Mouse (Mus musculus) stomach, postnatal 0 days (tissue): ENCODE data around the gene Olfr190. TPM values are rescaled to one million over a fixed set of nuclear protein-coding genes. Genes with fewer than 3 reads are reported as not detected.
"Not testable (repeated sequence)": the region's sequence is repeated elsewhere in the genome, so short reads cannot be mapped to it uniquely, and the experiment has no call there.

Experiments
- ATAC-seq: fragments of 200-750 bp; cut with Nextera tagmentation; 2 replicates; pipeline ENCODE4 v1.8.0; 2017; ENCODE audit not compliant: low FRiP score, low TSS enrichment
- DNase-seq: peaks from one replicate; pipeline ENCODE4 v3.0.0-alpha.2; 2016; ENCODE audit warnings: low spot score
- H3K27ac ChIP-seq: fragments of 300-500 bp; sonication (generic); replicated peaks from 2 replicates; pipeline ENCODE4 v1.5.1; 2014; ENCODE audit warnings: mild to moderate bottlenecking, control low read depth
- H3K27me3 ChIP-seq: fragments of 300-500 bp; sonication (generic); 2 replicates; pipeline ENCODE4 v1.6.1; 2014; ENCODE audit warnings: low read length; ENCODE audit not compliant: control insufficient read depth, insufficient read depth
- H3K36me3 ChIP-seq: fragments of 300-500 bp; sonication (generic); 2 replicates; pipeline ENCODE4 v1.6.1; 2014; ENCODE audit warnings: low read length, mixed read lengths; ENCODE audit not compliant: control insufficient read depth, insufficient read depth
- H3K4me1 ChIP-seq: fragments of 300-500 bp; sonication (generic); replicated peaks from 2 replicates; pipeline ENCODE4 v1.6.1; 2014; ENCODE audit warnings: antibody characterized with exemption; ENCODE audit not compliant: control insufficient read depth, insufficient read depth
- H3K4me2 ChIP-seq: fragments of 300-500 bp; sonication (generic); replicated peaks from 2 replicates; pipeline ENCODE4 v1.6.1; 2014; ENCODE audit warnings: low read depth, mild to moderate bottlenecking, control low read depth, moderate library complexity
- H3K4me3 ChIP-seq: fragments of 300-500 bp; sonication (generic); 2 replicates; pipeline ENCODE4 v1.5.1; 2014; ENCODE audit warnings: low read depth, low read length, control low read depth
- H3K9ac ChIP-seq: fragments of 300-500 bp; sonication (generic); 2 replicates; pipeline ENCODE4 v1.6.1; 2014; ENCODE audit warnings: mild to moderate bottlenecking, low read length, control low read depth, mixed read lengths
- H3K9me3 ChIP-seq: fragments of 300-500 bp; sonication (generic); 2 replicates; pipeline ENCODE4 v1.6.1; 2016; ENCODE audit warnings: low read length; ENCODE audit not compliant: control insufficient read depth
- CTCF ChIP-seq: IDR thresholded peaks from 2 replicates; pipeline ENCODE4 v1.5.1; 2016; ENCODE audit warnings: antibody characterized with exemption, low read depth, mild to moderate bottlenecking, moderate library complexity
- EP300 ChIP-seq: optimal IDR thresholded peaks from 2 replicates; pipeline ENCODE3; 2016; ENCODE audit warnings: antibody characterized with exemption
- WGBS: fragments of 180-500 bp; shearing (Covaris S2); extraction: QIAGEN DNeasy Blood & Tissue Kit; methylation state at CpG from one replicate; pipeline ENCODE4 v1.1.7; 2014; 5-methylcytosine and 5-hydroxymethylcytosine counted together
- polyA plus RNA-seq: library from polyadenylated mRNA; unstranded; fragments of >200 nt; fragmentation: Nextera tagmentation; extraction: Ambion mirVana; gene quantifications from 2 replicates; pipeline ENCODE4 v1.2.1, GENCODE M21; 2015

Olfr190 gene
- not detected in 2 replicates for polyA plus RNA-seq

DNA sequence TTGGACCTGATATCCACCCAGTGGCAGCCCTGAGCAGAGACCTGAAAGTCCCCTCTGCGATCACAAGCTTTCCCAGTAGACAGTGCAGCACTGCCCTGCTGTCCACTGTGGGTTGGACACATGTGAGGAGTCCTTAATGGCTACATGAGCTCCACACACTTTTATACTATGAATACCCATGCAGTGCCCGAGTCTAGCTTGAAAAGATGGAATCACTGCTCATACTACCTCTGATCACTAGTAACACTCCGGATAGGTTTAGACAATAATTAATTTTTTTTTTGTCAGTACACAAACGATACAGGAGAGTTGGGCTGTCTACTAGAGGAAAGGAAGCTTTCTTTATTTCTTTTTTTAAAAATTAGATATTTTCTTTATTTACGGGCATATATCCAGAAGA, at the start of gene Olfr190:
Olfr190 (minus strand) TSS at position 101 of the 400 bp plus-strand sequence.
- H3K4me3 ChIP-seq = no peak within 1 kb of the TSS
- H3K36me3 ChIP-seq = no peaks in the 10 kb centered on the region
- H3K4me2 ChIP-seq = no peak within 1 kb of the TSS
- H3K27ac ChIP-seq = no peak within 1 kb of the TSS
- ATAC-seq (no peak), DNase-seq (no peak)
- no peak for TF ChIP-seq CTCF
- TF ChIP-seq EP300 = no peak
- no peaks in the 10 kb centered on the region for H3K27me3 ChIP-seq
- 79% methylated on average over 5 of the region's 5 CpGs for WGBS
- no peaks in the 10 kb centered on the region for H3K4me1 ChIP-seq
- no peaks in the 10 kb centered on the region for H3K9me3 ChIP-seq
- no peak within 1 kb of the TSS for H3K9ac ChIP-seq

DNA sequence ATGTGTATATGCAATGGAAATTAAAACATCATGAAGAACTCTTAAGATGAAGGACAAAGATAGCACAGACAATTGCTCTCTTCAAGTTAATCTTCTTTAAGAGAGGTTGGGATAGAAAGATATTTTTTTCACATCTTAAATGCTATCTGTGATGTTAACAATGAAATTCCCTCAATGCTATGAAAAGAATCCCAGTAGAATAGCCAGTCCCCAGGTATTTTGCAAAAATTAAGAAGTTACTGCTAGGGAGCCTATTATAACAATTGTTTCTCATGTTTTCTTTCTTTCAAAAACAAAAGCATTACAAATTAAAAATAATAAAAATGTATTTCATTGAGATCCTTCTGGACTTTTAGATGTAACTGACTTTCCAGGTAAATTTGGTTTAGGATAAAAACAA, 43.2 kb upstream of the Olfr190 start, which contains the start of gene Olfr194:
Olfr194 (minus strand) TSS at position 101 of the 400 bp plus-strand sequence.
- Histone ChIP-seq H3K27ac (no peak within 1 kb of the TSS), H3K4me1 (no peaks in the 10 kb centered on the region), H3K9me3 (no peaks in the 10 kb centered on the region), H3K4me2 (no peak within 1 kb of the TSS), H3K9ac (no peak within 1 kb of the TSS), H3K27me3 (no peaks in the 10 kb centered on the region), H3K4me3 (no peak within 1 kb of the TSS), H3K36me3 (no peaks in the 10 kb centered on the region)
- DNase-seq (no peak), ATAC-seq (no peak)
- no peak for TF ChIP-seq EP300
- no peak for TF ChIP-seq CTCF

DNA sequence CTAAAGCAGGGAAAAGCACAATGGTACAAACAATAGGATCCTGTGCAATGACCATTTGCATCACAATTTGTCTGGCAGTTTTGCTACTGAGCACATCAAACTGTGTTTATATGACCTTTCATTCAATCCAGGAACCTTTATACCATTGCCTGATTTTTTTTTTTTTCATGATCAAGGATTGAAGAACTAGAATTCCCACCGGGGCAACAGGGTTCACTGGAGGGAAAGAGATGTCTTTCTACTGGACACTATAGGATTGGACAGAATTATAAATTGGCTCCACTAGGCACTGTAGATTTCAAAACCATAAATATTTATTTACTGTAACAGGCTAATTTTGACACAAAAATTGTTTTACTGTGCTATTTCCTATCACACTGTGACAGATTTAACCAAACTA, 34.0 kb upstream of the Olfr190 start, which contains the start of gene Olfr193:
Olfr193 (minus strand) TSS at position 101 of the 400 bp plus-strand sequence.
- H3K27me3 ChIP-seq = no peaks in the 10 kb centered on the region
- TF ChIP-seq EP300 (no peak), CTCF (no peak)
- H3K9me3 ChIP-seq = no peaks in the 10 kb centered on the region
- no peak for DNase-seq
- H3K4me1 ChIP-seq = no peaks in the 10 kb centered on the region
- H3K4me3 ChIP-seq = no peak within 1 kb of the TSS
- no peak within 1 kb of the TSS for H3K4me2 ChIP-seq
- H3K36me3 ChIP-seq = no peaks in the 10 kb centered on the region
- no peak within 1 kb of the TSS for H3K27ac ChIP-seq
- H3K9ac ChIP-seq = no peak within 1 kb of the TSS
- 93% methylated on average over 1 of the region's 1 CpGs for WGBS
- ATAC-seq = no peak

DNA sequence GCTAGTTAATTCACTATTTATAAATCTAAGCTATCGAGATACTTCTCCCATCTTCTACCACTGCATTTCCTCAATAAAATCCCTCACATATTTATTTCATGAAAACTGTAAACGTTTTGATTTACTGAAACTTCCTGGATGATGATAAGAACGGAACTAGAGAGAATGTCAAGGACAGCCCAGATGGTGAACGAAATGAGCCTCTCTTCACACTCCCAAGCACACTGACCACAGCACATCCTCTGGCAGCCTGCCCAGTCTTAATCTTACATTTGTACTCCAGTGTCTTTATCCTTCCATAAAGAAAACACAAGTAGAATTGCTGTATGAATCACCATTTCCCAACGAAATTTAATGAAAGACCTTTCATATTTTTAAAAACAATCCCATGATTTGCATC, 30.7 kb upstream of the Olfr190 start:
- DNase-seq, H3K4me2 ChIP-seq, H3K36me3 ChIP-seq, H3K4me1 ChIP-seq, ATAC-seq, H3K9ac ChIP-seq, H3K4me3 ChIP-seq, H3K27me3 ChIP-seq, H3K27ac ChIP-seq, H3K9me3 ChIP-seq: not testable (repeated sequence)
- WGBS = 47% methylated on average over 5 of the region's 5 CpGs

DNA sequence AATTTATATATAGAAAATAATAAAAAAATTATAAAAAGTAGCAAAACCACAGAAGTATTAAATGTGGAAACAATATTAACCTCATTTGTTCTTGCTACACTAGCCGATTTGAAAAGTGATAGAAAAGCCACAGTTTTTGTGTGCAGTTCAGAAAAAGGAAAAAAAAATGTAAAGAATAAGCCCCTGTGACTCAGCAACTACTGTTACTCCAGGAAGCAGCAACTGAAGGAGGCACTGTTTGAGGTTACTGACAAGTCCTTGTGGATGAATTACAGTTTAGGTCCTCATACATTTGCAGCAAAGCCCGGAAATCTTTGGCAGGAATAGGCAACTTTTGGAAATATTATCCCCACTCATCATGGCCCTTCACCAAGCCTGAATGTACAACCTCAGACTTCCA, 27.5 kb upstream of the Olfr190 start:
- no peak for ATAC-seq
- WGBS = 70% methylated on average over 2 of the region's 2 CpGs
- H3K27me3 ChIP-seq = no peaks in the 10 kb centered on the region

DNA sequence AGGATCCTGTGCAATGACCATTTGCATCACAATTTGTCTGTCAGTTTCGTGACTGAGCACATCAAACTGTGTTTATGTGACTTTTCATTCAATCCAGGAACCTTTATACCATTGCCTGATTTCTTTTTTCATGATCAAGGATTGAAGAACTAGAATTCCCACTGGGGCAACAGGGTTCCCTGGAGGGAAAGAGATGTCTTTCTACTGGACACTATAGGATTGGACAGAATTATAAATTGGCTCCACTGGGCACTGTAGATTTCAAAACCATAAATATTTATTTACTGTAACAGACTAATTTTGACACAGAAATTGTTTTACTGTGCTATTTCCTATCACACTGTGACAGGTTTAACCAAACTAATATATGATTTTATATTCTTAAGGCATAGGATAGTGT, 11.9 kb upstream of the Olfr190 start, which contains the start of gene Olfr191:
Olfr191 (minus strand) TSS at position 101 of the 400 bp plus-strand sequence.
- DNase-seq, H3K27me3 ChIP-seq, H3K4me3 ChIP-seq, H3K36me3 ChIP-seq, H3K4me1 ChIP-seq, H3K9ac ChIP-seq, ATAC-seq, H3K9me3 ChIP-seq, H3K27ac ChIP-seq, H3K4me2 ChIP-seq: not testable (repeated sequence)
- 49% methylated on average over 1 of the region's 1 CpGs for WGBS

More for the DNA sequence above, 27.5 kb upstream of the Olfr190 start:
- no peak overlapping the region for H3K4me2 ChIP-seq
- no peak overlapping the region for H3K27ac ChIP-seq
- no peak overlapping the region for H3K4me3 ChIP-seq
- TF ChIP-seq EP300 (no peak), CTCF (no peak)
- DNase-seq = no peak
- H3K9me3 ChIP-seq = no peaks in the 10 kb centered on the region
- H3K4me1 ChIP-seq = no peaks in the 10 kb centered on the region
- no peaks in the 10 kb centered on the region for H3K36me3 ChIP-seq
- H3K9ac ChIP-seq = no peak overlapping the region

DNA sequence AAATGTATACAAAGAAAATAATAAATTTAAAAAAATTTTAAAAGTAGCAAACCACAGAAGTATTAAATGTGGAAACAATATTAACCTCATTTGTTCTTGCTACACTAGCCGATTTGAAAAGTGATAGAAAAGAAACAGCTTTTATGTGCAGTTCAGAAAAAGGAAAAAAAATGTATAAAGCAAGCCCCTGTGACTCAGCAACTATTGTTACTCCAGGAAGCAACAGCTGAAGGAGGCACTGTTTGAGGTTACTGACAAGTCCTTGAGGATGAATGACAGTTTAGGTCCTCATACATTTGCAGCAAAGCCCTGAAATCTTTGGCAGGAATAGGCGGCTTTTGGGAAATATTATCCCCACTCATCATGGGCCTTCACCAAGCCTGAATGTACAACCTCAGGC, 3.3 kb upstream of the Olfr190 start:
- not testable (repeated sequence) for H3K4me2 ChIP-seq, DNase-seq, H3K9ac ChIP-seq, H3K9me3 ChIP-seq, H3K4me3 ChIP-seq, H3K36me3 ChIP-seq, H3K27ac ChIP-seq, H3K27me3 ChIP-seq, ATAC-seq, H3K4me1 ChIP-seq
- WGBS = 79% methylated on average over 2 of the region's 2 CpGs
